Mouse (Mus musculus): ENCODE data around the gene Cd99l2. TPM values are rescaled to one million over a fixed set of nuclear protein-coding genes. Genes with fewer than 3 reads are reported as not detected.

Cd99l2 gene
- total and polyA plus RNA-seq, 3 experiments = 3.7 to 22.2 (median 16.1) TPM

DNA sequence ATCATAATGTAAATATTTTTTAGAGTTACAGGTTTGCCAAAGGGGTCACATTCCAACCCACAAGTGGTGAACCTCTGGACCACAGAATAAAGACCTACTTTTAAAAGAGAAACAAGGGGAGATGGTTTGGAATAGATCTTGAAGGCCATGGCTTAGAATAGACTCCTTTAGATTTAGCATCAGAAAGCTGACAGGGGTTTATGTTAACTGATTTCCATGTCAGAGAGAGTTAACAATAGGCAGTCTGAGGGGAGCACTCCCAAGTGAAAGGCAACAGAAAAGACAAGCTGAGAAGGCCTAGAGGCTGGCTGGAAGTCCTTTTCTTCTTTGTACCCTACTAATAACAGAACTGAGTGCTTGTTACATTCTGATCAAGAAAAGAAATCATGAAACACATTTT is 86.4 kb downstream of the Cd99l2 start:
- no peak for DNase-seq (ENCODE audit: low spot score)
- TF ChIP-seq GATA2 (IDR thresholded peaks at IDR 0.05; ENCODE audit: borderline replicate concordance, low read depth, low read length) (no peak), POLR2AphosphoS5 (IDR thresholded peaks at IDR 0.05; ENCODE audit: insufficient replicate concordance, low read depth, low read length) (no peak), TAL1 (conservative IDR thresholded peaks at IDR 0.05; ENCODE audit: low read depth, low read length) (no peak), CTCF (IDR thresholded peaks at IDR 0.05; ENCODE audit: low read depth, low read length) (no peak), GATA1 (IDR thresholded peaks at IDR 0.05; ENCODE audit: borderline replicate concordance, low read length) (no peak)
- Histone ChIP-seq H3K9me3 (replicated peaks) (no peaks in the 10 kb centered on the region), H3K27me3 (ENCODE audit: insufficient read depth, low read length) (no peaks in the 10 kb centered on the region), H3K36me3 (replicated peaks) (peaks cover 33% of the 10 kb centered on the region), H3K4me3 (ENCODE audit: low read depth, low read length) (no peak overlapping the region), H3K4me1 (ENCODE audit: insufficient read depth, low read depth, low read length) (no peaks in the 10 kb centered on the region)
- no peak for ATAC-seq (ENCODE audit: extremely low read depth, insufficient number of reproducible peaks, low FRiP score, poor library complexity, severe bottlenecking)

DNA sequence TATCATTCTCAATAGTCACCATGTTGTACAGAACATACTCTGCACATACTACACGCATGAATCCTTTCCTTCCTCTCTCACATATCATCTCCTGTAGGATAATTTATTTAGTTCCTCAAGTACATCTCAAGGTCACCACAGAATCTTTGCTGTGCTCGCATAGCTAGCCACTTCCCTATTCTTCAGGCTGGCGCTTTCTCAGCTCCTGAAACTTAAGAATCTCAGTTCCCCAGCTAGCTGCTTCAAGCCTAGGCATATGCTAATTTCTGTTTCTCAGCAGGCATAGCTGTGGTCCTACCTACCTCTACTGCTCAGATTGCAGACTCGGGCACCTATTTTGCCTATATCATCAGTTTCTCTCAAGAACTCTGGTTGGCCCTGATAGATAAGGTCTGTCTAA is 96.3 kb downstream of the Cd99l2 start:
- Histone ChIP-seq H3K9me3 (replicated peaks) (no peaks in the 10 kb centered on the region), H3K36me3 (replicated peaks) (peaks cover 46% of the 10 kb centered on the region), H3K4me3 (ENCODE audit: low read depth, low read length) (no peak overlapping the region), H3K4me1 (ENCODE audit: insufficient read depth, low read depth, low read length) (no peaks in the 10 kb centered on the region), H3K27me3 (ENCODE audit: insufficient read depth, low read length) (no peaks in the 10 kb centered on the region)
- TF ChIP-seq POLR2AphosphoS5 (IDR thresholded peaks at IDR 0.05; ENCODE audit: insufficient replicate concordance, low read depth, low read length) = no peak
- TF ChIP-seq GATA1 (IDR thresholded peaks at IDR 0.05; ENCODE audit: borderline replicate concordance, low read length) = no peak
- no peak for TF ChIP-seq CTCF (IDR thresholded peaks at IDR 0.05; ENCODE audit: low read depth, low read length)
- TF ChIP-seq TAL1 (conservative IDR thresholded peaks at IDR 0.05; ENCODE audit: low read depth, low read length) = no peak
- ATAC-seq (ENCODE audit: extremely low read depth, insufficient number of reproducible peaks, low FRiP score, poor library complexity, severe bottlenecking) (no peak), DNase-seq (ENCODE audit: low spot score) (no peak)

GRCm38 (mm10) chrX:71381571-71381970 is 111.1 kb downstream of the Cd99l2 start:
- 0 out of 2 replicates have a peak, but pooled peaks have one; percentile 7 for TF ChIP-seq CTCF (IDR thresholded peaks at IDR 0.05; ENCODE audit: low read depth, low read length)
- no peak for TF ChIP-seq GATA2 (IDR thresholded peaks at IDR 0.05; ENCODE audit: borderline replicate concordance, low read depth, low read length)
- no peaks in the 10 kb centered on the region for H3K4me1 ChIP-seq (ENCODE audit: insufficient read depth, low read depth, low read length)
- no peaks in the 10 kb centered on the region for H3K27me3 ChIP-seq (ENCODE audit: insufficient read depth, low read length)
- H3K9me3 ChIP-seq (replicated peaks) = no peaks in the 10 kb centered on the region
- DNase-seq (ENCODE audit: low spot score) (no peak), ATAC-seq (ENCODE audit: extremely low read depth, insufficient number of reproducible peaks, low FRiP score, poor library complexity, severe bottlenecking) (no peak)
- no peak overlapping the region for H3K4me3 ChIP-seq (ENCODE audit: low read depth, low read length)
- H3K36me3 ChIP-seq (replicated peaks) = peaks cover 19% of the 10 kb centered on the region

DNA sequence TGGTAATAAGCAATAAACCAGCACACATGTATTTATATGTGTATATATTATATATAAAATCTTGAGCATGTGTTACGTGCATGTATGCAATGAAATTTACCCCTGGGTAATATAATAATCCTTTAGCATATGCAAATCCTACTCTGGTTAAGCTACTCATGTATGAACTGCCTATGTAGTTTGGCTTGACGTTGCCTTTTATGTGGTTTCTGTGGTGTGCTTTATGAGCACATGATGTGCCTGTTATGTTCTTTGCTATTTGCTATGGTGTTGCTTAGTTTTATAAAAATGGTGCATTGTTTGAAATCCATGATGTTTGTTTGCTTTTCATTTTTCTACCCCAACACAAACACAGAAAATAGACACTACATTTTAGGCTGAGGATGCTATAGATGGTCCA is 114.2 kb downstream of the Cd99l2 start:
- Histone ChIP-seq H3K4me3 (ENCODE audit: low read depth, low read length) (no peak overlapping the region), H3K4me1 (ENCODE audit: insufficient read depth, low read depth, low read length) (no peaks in the 10 kb centered on the region), H3K36me3 (replicated peaks) (peaks cover 21% of the 10 kb centered on the region), H3K9me3 (replicated peaks) (no peaks in the 10 kb centered on the region), H3K27me3 (ENCODE audit: insufficient read depth, low read length) (no peaks in the 10 kb centered on the region)
- no peak for ATAC-seq (ENCODE audit: extremely low read depth, insufficient number of reproducible peaks, low FRiP score, poor library complexity, severe bottlenecking)
- TF ChIP-seq GATA1 (IDR thresholded peaks at IDR 0.05; ENCODE audit: borderline replicate concordance, low read length) = no peak
- no peak for DNase-seq (ENCODE audit: low spot score)

DNA sequence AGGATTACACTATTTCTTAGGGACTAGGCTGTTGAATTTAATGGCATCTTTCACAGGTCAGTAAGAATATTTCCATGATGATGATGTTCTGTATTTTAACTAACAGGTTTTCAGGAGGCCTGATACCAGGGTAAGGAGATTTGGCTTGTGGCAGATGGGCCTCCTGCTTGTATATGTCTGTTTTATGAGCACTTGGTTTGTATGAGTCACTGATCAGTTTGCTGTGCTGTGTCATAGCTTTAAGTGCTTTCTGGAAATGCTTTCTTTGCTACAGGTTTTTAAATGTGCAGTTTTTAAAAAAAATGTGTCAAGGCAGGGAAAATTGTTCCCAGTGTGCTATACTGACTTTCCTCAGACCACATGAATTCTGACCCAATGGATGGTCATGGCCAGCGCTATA is 115.9 kb downstream of the Cd99l2 start:
- H3K4me1 ChIP-seq (ENCODE audit: insufficient read depth, low read depth, low read length) = no peaks in the 10 kb centered on the region
- ATAC-seq (ENCODE audit: extremely low read depth, insufficient number of reproducible peaks, low FRiP score, poor library complexity, severe bottlenecking) (no peak), DNase-seq (ENCODE audit: low spot score) (no peak)
- H3K4me3 ChIP-seq (ENCODE audit: low read depth, low read length) = no peak overlapping the region
- H3K36me3 ChIP-seq (replicated peaks) = peaks cover 19% of the 10 kb centered on the region
- no peaks in the 10 kb centered on the region for H3K27me3 ChIP-seq (ENCODE audit: insufficient read depth, low read length)
- TF ChIP-seq TAL1 (conservative IDR thresholded peaks at IDR 0.05; ENCODE audit: low read depth, low read length) (no peak), GATA2 (IDR thresholded peaks at IDR 0.05; ENCODE audit: borderline replicate concordance, low read depth, low read length) (no peak), POLR2AphosphoS5 (IDR thresholded peaks at IDR 0.05; ENCODE audit: insufficient replicate concordance, low read depth, low read length) (no peak), CTCF (IDR thresholded peaks at IDR 0.05; ENCODE audit: low read depth, low read length) (no peak), GATA1 (IDR thresholded peaks at IDR 0.05; ENCODE audit: borderline replicate concordance, low read length) (no peak)
- no peaks in the 10 kb centered on the region for H3K9me3 ChIP-seq (replicated peaks)

Other genes starting within 250 kb of the Cd99l2 start
- 32.8 and 38.2 TPM in 2 replicates for gene Mtmr1, start 128.1 kb downstream of the Cd99l2 start, total RNA-seq (2014; fragmentation: Nextera tagmentation)
- 32.3 and 34.6 TPM in 2 replicates for gene Mtmr1, start 128.1 kb downstream of the Cd99l2 start, total RNA-seq (2017)
- gene Mtmr1, start 128.1 kb downstream of the Cd99l2 start, polyA plus RNA-seq (2012) = 4.3 and 5.4 TPM in 2 replicates
- 444 and 498 TPM in 2 replicates for gene Hmgb3, start 63.1 kb upstream of the Cd99l2 start, total RNA-seq (2014; fragmentation: Nextera tagmentation)
- gene Hmgb3, start 63.1 kb upstream of the Cd99l2 start, total RNA-seq (2017) = 279 and 306 TPM in 2 replicates
- 269 and 287 TPM in 2 replicates for gene Hmgb3, start 63.1 kb upstream of the Cd99l2 start, polyA plus RNA-seq (2012)
- not detected in 2 replicates for gene Gpr50, start 170.8 kb upstream of the Cd99l2 start, total RNA-seq (2014; fragmentation: Nextera tagmentation)
- 0.11 and 0.81 TPM in 2 replicates for gene Gpr50, start 170.8 kb upstream of the Cd99l2 start, total RNA-seq (2017)
- not detected in 2 replicates for gene Gpr50, start 170.8 kb upstream of the Cd99l2 start, polyA plus RNA-seq (2012)